Mouse (Mus musculus) erythroblast, embryonic 14.5 days (primary cell): ENCODE results near the gene Polr3g. TPM values are rescaled to one million over a fixed set of nuclear protein-coding genes. Genes with fewer than 3 reads are reported as not detected.
"Not testable (repeated sequence)": the region's sequence is repeated elsewhere in the genome, so short reads cannot be mapped to it uniquely, and the experiment has no call there.

ENCODE experiments used
- H3K27me3 ChIP-seq: 2 replicates; pipeline ENCODE4 v1.6.1; 2012; ENCODE audit warnings: inconsistent platforms; ENCODE audit not compliant: control insufficient read depth
- H3K36me3 ChIP-seq: 2 replicates; pipeline ENCODE4 v1.6.1; 2012; ENCODE audit warnings: mild to moderate bottlenecking, inconsistent platforms; ENCODE audit not compliant: control insufficient read depth
- H3K4me1 ChIP-seq: 2 replicates; pipeline ENCODE4 v1.6.1; 2012; ENCODE audit warnings: inconsistent platforms; ENCODE audit not compliant: control insufficient read depth
- H3K4me3 ChIP-seq: replicated peaks from 2 replicates; pipeline ENCODE3; 2012; ENCODE audit warnings: moderate library complexity, mild to moderate bottlenecking, inconsistent platforms
- H3K9me3 ChIP-seq: 2 replicates; pipeline ENCODE4 v1.6.1; 2012; ENCODE audit warnings: low read length, inconsistent platforms, mixed read lengths; ENCODE audit not compliant: control insufficient read depth
- GATA1 ChIP-seq: IDR thresholded peaks from 2 replicates; pipeline ENCODE4 v1.6.1; 2012; ENCODE audit warnings: low read length, inconsistent platforms, mixed read lengths
- TAL1 ChIP-seq: IDR thresholded peaks from 3 replicates; pipeline ENCODE4 v1.6.1; 2012; ENCODE audit warnings: low read length, inconsistent platforms, mixed read lengths
- polyA plus RNA-seq: library from polyadenylated mRNA; stranded (reverse); fragments of >175 nt; gene quantifications from 2 replicates; pipeline ENCODE4 v1.2.3, GENCODE M21; 2012

Gene Polr3g
- polyA plus RNA-seq, 1 experiment, result 0.09 TPM

DNA sequence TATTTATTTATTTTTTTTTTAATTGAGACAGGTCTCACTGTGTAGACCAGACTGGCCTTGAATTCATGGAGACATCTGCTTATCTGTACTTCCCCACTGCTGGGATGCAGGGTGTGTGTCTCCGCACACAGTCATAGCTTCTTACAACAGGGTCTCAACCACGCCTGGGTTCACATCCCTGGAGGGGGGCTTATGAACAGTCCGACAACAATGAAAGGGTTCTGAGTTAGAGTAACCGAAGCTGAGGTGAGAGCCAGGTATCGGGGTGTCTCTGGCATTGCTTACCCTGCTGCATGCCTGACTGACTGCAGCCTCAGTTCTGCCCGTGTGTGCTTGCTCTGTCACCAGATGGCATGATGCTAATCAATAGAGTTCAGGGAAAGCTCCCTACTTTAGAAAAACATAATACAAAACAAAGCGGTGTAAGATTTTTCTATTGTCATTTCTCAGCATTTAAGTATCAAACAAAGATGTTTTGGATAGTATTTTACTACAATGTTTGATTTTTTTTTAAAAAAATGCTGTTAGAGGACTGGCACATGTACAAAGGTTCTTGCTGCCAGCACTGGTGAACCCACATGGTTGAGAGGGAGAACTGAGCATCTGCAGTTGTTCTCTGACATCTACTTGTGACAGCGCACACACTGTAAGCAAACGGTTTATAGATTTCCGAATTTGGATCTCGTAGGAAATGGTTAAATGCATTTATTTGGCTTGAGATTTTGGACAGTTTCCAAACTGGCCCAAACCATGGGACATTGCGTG is 47.1 kb downstream of the Polr3g start:
- no peak for TF ChIP-seq GATA1
- peak; percentile 10; the same call in 1 of the 3 replicates for TF ChIP-seq TAL1
- Histone ChIP-seq H3K27me3 (no peaks in the 10 kb centered on the region), H3K9me3 (no peaks in the 10 kb centered on the region), H3K4me1 (peaks cover 61% of the 10 kb centered on the region), H3K4me3 (peak overlapping the region; percentile 34), H3K36me3 (peaks cover 81% of the 10 kb centered on the region)

- Histone ChIP-seq H3K4me1 (peaks cover 61% of the 10 kb centered on the region), H3K27me3 (no peaks in the 10 kb centered on the region), H3K9me3 (peaks cover 3% of the 10 kb centered on the region), H3K36me3 (peaks cover 30% of the 10 kb centered on the region), H3K4me3 (peak overlapping the region; percentile 92)
- TF ChIP-seq GATA1, result peak; percentile 65
- no peak for TF ChIP-seq TAL1
Measured at GRCm38 (mm10) chr13:81658053-81658752, 52.6 kb downstream of the Polr3g start.

DNA sequence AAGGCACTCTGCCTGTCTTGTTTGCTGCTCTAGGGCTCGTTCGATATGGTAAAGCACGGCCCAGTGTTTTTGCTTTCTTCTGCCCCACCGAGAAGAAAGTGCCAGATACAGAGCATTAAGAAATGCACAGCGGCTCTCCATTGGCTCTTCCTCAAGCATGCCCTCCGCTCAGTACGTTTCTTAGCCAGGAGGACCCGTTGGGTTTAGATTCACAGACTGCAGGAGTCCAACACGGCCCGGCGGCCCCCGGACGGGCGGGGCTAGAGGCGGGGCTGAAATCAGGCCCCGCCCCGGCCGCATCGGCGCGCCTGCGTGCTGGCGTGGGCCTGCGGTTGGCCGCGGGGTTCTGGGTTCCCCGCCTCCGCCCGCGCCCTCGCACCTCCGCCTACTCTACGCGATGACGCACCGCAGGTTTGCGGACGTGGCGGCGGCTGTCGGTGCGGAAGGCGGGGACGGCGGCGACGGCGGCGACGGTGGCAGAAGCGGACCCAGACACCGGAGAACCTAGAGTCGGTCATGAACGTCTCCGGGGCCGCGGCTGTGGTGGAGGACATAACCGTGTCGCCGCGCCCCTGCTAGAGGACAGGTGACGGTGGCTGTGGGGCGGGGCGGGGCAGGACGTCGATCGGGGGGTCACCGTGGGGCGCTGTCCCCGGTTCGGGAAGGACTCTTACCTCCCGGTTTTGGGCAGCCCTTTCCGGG is 53.3 kb downstream of the Polr3g start, which contains the start of gene Lysmd3:
TSS of gene Lysmd3 (plus strand) at position 313 of the 702 bp plus-strand sequence.
- H3K9me3 ChIP-seq, result peaks cover 3% of the 10 kb centered on the region
- H3K4me3 ChIP-seq, result peak within 1 kb of the TSS; percentile 92
- peaks cover 54% of the 10 kb centered on the region for H3K4me1 ChIP-seq
- no peaks in the 10 kb centered on the region for H3K27me3 ChIP-seq
- no peak for TF ChIP-seq GATA1
- TF ChIP-seq TAL1, result no peak
- H3K36me3 ChIP-seq, result peaks cover 27% of the 10 kb centered on the region

GRCm38 (mm10) chr13:81657008-81657350 is 53.8 kb downstream of the Polr3g start:
- TF ChIP-seq TAL1, result no peak
- no peak for TF ChIP-seq GATA1
- Histone ChIP-seq H3K27me3 (no peaks in the 10 kb centered on the region), H3K36me3 (peaks cover 26% of the 10 kb centered on the region), H3K4me1 (peaks cover 52% of the 10 kb centered on the region), H3K4me3 (peak overlapping the region; percentile 92), H3K9me3 (peaks cover 3% of the 10 kb centered on the region)

- Histone ChIP-seq H3K4me1 (peaks cover 47% of the 10 kb centered on the region), H3K4me3 (peak overlapping the region; percentile 92)
- TF ChIP-seq TAL1, result no peak
- TF ChIP-seq GATA1, result no peak
Measured at GRCm38 (mm10) chr13:81656091-81656850, 54.5 kb downstream of the Polr3g start.

DNA sequence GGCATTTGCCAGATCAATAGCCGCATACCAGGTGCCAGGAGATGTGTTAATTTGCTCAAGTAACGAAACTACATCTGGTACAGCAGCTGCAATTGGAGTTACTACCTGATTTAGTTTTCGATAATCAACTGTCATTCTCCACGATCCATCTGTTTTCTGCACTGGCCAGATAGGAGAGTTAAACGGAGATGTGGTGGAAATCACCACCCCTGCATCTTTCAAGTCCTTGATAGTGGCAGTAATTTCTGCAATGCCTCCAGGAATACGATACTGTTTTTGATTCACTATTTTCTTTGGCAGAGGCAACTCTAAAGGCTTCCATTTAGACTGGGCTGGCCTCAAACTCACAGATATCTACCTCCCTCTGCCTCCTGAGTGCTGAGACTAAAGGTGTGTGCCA is 60.4 kb downstream of the Polr3g start:
- peaks cover 42% of the 10 kb centered on the region for H3K4me1 ChIP-seq

More at GRCm38 (mm10) chr13:81656091-81656850, 54.5 kb downstream of the Polr3g start:
- Histone ChIP-seq H3K27me3 (no peaks in the 10 kb centered on the region), H3K9me3 (peaks cover 3% of the 10 kb centered on the region), H3K36me3 (peaks cover 19% of the 10 kb centered on the region)

GRCm38 (mm10) chr13:81646348-81646747 is 64.5 kb downstream of the Polr3g start:
- H3K9me3 ChIP-seq, result no peaks in the 10 kb centered on the region
- no peak overlapping the region for H3K4me3 ChIP-seq
- H3K36me3 ChIP-seq, result no peaks in the 10 kb centered on the region; the same call in 1 of the 2 replicates
- peaks cover 73% of the 10 kb centered on the region for H3K4me1 ChIP-seq
- no peak for TF ChIP-seq GATA1
- no peak for TF ChIP-seq TAL1
- no peaks in the 10 kb centered on the region for H3K27me3 ChIP-seq

More for the DNA sequence above, 60.4 kb downstream of the Polr3g start:
- not testable (repeated sequence) for H3K27me3 ChIP-seq, H3K36me3 ChIP-seq, H3K9me3 ChIP-seq
- H3K4me3 ChIP-seq, result peak overlapping the region; percentile 40

DNA sequence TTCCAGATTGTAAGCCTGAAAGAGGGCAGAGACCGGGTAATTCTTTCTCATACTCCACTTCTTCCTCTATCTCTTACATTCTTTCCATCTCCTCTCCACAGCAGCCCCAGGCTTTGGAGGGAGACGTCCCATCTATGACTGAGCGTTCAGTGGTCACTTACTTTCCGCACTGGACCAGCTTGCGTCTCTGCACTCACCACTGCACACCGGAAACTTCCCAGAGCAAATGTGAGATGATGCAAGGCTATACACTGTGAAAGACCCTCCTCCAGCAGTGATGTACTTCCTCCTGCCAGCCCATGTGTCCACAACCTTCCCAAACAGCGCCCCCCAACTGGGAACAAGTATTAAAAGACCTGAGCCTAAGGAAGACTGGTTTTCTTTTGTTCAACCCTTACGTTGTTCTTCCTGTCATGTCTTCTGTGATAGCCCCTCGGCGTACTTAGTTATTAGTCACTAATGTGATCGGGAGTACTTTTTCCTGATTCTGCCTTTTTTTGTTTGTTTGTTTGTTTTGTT is 66.7 kb downstream of the Polr3g start:
- Histone ChIP-seq H3K27me3 (peaks cover 2% of the 10 kb centered on the region; the same call in 1 of the 2 replicates), H3K9me3 (no peaks in the 10 kb centered on the region), H3K4me3 (no peak overlapping the region), H3K4me1 (peaks cover 73% of the 10 kb centered on the region), H3K36me3 (no peaks in the 10 kb centered on the region; the same call in 1 of the 2 replicates)
- TF ChIP-seq GATA1 (no peak), TAL1 (no peak)
